In genomic region chr2:28275345-28275744, GRCm38 (mm10) we compare ENCODE assay signal across 19 mouse cellular contexts.
A peak's percentile ranks its signal among the peaks of the same experiment; 100 is the strongest.
DNase-seq lines count a peak whose midpoint lies in the region; TF ChIP-seq lines count a peak whose summit lies in the region.
"Had no signal": no experiment of that assay in that cellular context is flagged by ENCODE, and none has a peak within 500 bp of the region (broad histone marks: within the 10 kb centered on the region; RNA-seq: fewer than 3 reads in every experiment).

No protein-coding gene starts in this region.

- no peak overlapping the region for H3K4me3 ChIP-seq in layer of hippocampus, adult 2 months
- no peak overlapping the region for H3K4me3 ChIP-seq in left cerebral cortex, adult 2 months
- H3K4me3 ChIP-seq: embryonic facial prominence, embryonic 10.5 days; embryonic facial prominence, embryonic 12.5 days; forebrain, embryonic 13.5 days; forebrain, embryonic 15.5 days had no signal

- TF ChIP-seq CTCF in layer of hippocampus, adult 2 months (conservative IDR thresholded peaks at IDR 0.05): no peak
- no peak for TF ChIP-seq CTCF in left cerebral cortex, adult 2 months (IDR thresholded peaks at IDR 0.05)

- peak overlapping the region; percentile 88 for H3K27ac ChIP-seq in layer of hippocampus, adult 2 months
- H3K27ac ChIP-seq in left cerebral cortex, adult 2 months: peak overlapping the region; percentile 26; the same call in 1 of the 2 replicates
- H3K27ac ChIP-seq: embryonic facial prominence, embryonic 12.5 days; forebrain, embryonic 13.5 days; forebrain, embryonic 15.5 days had no signal

- peak; percentile 24 for DNase-seq in adrenal gland, postnatal 10 days
- no peak for DNase-seq in adrenal gland, postnatal 25 days
- DNase-seq in layer of hippocampus, adult 2 months (ENCODE audit: low spot score in 2 of 2): peak in 1 of 2 experiments; percentile 53
- DNase-seq in layer of hippocampus, adult 8-10 months (ENCODE audit: low spot score in 2 of 2): no peak
- no peak for DNase-seq in left cerebral cortex, adult 2 months (ENCODE audit: extremely low spot score in 1 of 2, low spot score in 2 of 2)
- DNase-seq in left cerebral cortex, adult 11 months (ENCODE audit: low spot score): no peak
- DNase-seq: adrenal gland, adult 2 months; adrenal gland, postnatal 36 days; B cell, adult 2 months; cerebellum, adult 11-12 months; cerebellum, adult 2 months; cerebellum, adult 9-10 months; cerebellum, postnatal 10 days; cerebellum, postnatal 25 days; forebrain, postnatal 0 days had no signal

- intact Hi-C loops in left cerebral cortex, adult 2 months (cut with DNase I): loop anchor here (5.0 kb wide), 1 partner anchor 68 kb away; no protein-coding TSS in a partner anchor
